Mouse (Mus musculus) lung, postnatal 36 days (tissue): ENCODE data around the gene Als2cr12.
"Not testable (repeated sequence)": the region's sequence is repeated elsewhere in the genome, so short reads cannot be mapped to it uniquely, and the experiment has no call there.

Experiments used
- DNase-seq: peaks from one replicate; pipeline ENCODE4 v3.0.0; 2022; ENCODE audit warnings: mixed read lengths

Als2cr12 gene

DNA sequence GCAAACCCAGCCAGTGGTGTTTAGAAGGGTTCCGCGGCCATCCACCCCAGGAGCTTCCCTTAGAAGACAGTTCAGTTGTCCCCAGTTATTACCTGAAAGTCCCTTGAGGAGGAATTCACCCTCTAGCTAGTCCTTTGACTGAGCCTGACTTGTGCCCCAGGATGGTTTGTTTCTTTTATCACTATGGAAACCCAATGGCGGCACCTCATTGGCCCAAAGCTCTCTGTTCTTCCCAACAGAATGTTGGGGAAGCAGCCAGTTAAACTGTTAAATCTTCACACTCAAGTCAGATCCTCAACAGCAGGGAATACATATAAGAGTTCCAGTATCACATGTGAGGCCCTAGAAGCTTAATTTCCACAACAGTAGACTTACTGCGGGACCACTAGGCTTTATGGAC is at the start of gene Als2cr12:
Gene Als2cr12, minus strand, starts transcription at position 180 of the 400 bp plus-strand sequence.
- DNase-seq: not testable (repeated sequence)

GRCm38 (mm10) chr1:58744645-58745044 is 48.9 kb upstream of the Als2cr12 start:
- DNase-seq: peak; percentile 46

DNA sequence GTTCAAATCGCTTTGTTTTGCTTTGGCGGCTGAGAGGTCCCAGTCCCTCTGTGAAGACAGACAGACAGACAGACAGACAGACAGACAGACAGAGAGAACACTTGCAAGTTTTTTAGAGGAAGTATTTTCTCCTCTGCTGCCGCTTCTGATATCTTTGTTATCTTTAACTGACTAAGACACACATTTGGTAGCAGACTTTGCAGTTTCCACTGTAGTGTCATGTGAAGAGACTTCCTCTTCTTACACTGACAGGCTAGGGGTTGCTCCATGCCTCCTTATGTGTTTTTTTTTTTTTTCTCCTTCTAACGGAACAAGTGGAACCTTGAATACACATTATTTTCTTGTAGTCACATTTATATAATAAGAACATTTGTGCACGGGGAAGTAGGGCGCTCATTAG is 47.5 kb upstream of the Als2cr12 start:
- no peak for DNase-seq

DNA sequence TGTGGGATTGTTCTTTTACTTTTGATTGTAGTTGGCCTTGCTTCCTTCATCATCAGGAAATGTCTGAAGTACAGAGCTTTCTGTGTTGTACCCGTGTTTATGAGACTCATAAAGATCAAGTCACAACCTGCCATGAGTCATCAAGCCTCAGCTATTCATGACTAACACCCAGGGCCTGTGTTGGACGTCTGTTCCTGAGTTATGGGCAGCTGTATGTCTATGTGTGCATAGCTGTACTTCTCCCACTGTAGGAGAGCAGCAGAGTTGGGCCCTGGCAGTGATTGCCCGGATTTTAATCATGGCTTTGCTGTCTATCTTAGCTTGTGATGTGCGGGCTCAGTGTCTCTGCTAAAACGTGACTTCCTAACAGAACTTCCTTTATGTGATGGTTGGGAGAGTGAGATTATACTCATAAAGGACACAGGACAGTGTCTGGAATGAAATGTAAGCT is 46.8 kb upstream of the Als2cr12 start:
- DNase-seq: no peak

DNA sequence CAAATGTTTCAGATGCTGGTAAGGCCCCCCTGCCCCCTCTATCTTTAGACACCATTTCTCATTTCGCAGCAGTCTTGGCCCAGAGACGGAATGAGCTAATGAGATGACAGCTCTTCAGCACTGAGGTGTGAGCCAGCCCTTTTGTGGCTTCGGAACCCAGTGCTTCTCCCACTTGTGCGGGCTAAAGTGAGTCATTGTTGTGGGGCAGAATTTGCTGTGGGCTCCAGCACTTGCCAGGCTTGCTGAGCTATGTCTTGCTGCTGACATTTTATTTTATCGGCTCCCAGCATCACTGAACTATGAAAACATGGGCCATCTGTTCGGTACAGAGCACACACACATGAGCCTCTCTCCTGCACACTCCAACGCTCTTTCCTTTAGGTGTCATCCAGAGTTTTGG is 43.7 kb upstream of the Als2cr12 start:
- DNase-seq: no peak

- DNase-seq: no peak
Observed at GRCm38 (mm10) chr1:58736968-58737367, 41.2 kb upstream of the Als2cr12 start.

GRCm38 (mm10) chr1:58735962-58736361 is 40.2 kb upstream of the Als2cr12 start:
- no peak for DNase-seq

DNA sequence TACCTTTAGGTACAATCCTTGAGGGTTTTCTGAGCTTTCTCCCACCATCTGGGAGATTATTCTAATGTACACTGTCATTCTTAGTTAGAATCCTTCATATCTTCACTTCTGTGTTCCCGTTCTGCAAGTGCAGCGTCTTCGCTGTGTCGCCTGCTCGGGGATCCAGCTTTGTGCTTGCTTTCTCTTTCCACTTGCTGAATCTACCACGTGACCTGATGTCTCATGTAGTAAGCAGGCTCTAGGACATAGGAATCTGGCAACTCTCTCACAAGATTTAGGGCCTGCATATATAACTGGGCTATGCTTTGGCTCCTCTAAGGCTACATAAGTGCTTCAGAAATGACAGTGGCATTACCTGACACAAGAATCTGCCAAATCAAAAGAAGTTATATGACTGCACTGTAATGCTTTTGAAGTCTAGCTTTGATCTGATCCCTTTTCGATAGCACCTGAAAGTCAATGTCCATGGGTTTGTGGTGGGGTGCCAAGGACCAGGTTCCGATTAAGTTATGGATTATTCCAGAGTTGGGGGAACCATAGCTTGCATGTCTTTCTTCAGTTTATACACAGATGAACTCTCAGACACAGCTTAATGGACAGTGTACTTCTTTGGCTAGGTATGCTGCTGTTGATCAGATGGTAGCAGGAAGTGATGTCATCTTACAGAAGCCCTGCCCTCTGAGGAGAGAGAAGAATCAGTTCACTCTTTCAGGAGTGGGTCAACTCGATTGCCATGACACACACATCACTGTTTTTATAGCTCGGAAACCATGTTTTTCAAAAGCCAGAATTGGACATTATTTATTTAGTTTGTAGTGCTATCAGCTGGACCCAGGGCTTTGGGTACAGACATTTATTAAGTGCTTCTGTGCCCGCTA is 38.5 kb upstream of the Als2cr12 start:
- DNase-seq: no peak

DNA sequence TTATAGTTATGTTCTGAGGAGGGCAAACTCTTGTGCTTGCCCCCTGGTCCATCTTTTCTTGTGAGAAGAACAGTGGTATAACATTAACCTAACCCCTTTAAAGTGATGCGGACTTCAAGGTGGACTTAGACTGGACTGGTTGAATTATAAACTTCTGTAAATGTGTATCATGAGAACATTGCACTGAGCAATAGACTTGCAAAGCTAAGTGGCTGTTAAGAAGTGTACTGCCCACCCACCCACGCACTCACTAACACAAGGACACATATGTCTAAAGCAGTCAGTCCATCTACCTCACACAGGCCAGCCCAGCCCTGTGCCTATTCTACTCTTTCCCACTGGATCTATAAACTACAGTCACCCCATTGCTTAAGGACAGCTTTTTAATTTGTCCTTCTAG is 37.8 kb upstream of the Als2cr12 start:
- no peak for DNase-seq

GRCm38 (mm10) chr1:58728590-58728868 is 32.7 kb upstream of the Als2cr12 start:
- DNase-seq: no peak

DNA sequence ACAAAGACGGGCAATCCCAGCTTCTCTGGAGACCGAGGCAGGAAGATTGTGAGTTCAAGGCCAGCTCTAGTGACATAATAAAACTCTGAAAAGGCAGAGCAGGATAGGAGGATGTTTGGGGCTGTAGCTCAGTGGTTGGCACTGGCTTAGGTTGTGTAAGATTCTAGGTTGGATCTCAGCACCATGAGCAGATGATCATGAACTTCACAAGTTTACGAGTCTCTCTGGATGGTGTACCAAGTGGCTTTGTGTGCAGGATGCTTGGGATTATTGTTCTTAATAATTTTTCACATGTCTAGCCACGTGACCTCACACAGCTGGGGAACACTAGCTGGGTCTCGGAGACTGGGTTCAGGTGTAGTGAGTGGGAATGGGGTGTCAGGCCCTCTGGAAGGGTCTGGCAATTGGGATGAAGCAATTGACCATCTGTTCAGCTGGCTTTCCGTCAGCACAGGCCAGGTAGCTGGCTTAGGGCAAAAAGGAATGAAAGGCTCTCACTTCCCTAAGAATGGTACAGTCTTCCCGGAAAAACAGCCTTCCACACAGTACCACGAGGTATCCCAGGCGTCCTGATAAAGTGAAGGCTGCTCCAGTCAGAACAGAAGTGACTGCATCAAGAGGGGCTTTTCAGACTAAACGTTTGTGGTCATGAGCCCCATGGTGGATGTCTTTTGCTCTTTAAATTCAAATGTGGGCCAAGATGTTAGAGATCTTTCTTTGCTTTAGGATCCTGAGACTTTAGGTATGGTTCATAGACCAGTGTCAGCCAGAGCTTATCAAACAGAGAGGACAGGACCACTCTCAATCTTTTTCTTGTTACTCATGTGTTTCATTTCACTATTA is 32.2 kb upstream of the Als2cr12 start:
- no peak for DNase-seq

DNA sequence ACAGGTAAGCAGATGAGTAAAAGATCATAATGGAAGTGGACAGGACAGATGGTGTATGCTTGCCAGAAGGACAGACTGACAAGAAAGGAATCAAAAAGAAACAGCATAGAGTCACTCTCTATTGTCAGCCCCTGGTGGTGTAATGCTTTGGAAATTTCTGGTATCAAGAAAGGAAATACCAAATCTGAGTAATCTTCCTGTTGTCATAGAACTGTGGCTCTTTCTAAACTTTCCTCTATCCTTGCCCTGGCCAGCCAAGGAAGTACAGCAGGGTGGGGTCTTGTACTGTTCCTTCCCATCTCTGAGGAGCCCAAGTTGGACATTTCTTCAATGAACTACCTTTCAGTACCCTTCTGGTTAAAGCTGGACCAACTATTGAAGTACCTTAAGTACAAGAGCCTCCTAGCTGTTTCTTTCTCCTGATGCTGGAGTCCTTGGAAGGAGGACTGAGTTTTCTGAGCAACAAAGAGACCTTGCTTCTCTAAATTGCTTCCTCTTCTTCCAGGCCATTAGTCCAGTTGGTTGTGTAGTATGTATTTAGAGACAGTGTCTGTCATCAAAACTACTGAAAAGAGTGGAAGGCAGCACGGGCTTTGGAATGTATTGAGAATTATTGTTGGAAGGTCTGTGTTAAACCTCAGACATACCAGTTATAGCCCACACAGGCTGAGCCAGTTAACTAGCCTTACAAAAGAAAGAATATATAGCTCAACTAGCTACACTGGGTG is 31.4 kb upstream of the Als2cr12 start:
- DNase-seq: peak; percentile 79

GRCm38 (mm10) chr1:58725767-58726166 is 30.0 kb upstream of the Als2cr12 start:
- DNase-seq: peak; percentile 73

- DNase-seq: no peak
Observed at GRCm38 (mm10) chr1:58725095-58725494, 29.3 kb upstream of the Als2cr12 start.

GRCm38 (mm10) chr1:58724533-58724932 is 28.7 kb upstream of the Als2cr12 start:
- DNase-seq: no peak

DNA sequence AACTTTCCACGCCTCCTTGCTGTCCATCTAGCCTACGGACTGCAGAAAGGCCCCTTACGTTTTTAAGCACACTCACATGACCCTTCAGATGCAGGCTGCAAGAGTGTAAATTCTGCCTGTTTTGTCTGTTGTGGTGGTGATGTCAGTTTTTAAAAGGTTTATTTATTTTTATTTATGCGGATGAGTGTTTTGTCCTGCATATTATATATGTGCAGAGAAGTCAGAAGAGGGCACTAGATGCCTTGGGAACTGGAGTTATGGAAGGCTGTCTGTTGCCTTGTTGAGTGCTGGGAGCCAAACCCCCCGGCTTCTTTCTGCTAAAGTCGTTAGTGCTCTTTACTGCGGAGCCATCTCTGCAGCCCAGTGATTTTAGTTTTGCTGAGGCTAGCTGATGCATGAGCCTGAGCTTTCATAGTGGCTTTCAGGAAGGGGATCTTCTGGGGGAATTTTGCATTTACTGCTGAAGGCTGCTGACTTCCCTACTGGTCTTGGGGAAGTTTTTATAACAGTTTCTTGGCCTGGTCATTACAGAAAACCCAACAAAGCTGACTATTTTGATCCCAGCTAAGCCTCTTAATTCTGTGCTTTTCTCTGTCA is 28.1 kb upstream of the Als2cr12 start:
- no peak for DNase-seq

- DNase-seq: no peak
Observed at GRCm38 (mm10) chr1:58723062-58723808, 27.4 kb upstream of the Als2cr12 start.

DNA sequence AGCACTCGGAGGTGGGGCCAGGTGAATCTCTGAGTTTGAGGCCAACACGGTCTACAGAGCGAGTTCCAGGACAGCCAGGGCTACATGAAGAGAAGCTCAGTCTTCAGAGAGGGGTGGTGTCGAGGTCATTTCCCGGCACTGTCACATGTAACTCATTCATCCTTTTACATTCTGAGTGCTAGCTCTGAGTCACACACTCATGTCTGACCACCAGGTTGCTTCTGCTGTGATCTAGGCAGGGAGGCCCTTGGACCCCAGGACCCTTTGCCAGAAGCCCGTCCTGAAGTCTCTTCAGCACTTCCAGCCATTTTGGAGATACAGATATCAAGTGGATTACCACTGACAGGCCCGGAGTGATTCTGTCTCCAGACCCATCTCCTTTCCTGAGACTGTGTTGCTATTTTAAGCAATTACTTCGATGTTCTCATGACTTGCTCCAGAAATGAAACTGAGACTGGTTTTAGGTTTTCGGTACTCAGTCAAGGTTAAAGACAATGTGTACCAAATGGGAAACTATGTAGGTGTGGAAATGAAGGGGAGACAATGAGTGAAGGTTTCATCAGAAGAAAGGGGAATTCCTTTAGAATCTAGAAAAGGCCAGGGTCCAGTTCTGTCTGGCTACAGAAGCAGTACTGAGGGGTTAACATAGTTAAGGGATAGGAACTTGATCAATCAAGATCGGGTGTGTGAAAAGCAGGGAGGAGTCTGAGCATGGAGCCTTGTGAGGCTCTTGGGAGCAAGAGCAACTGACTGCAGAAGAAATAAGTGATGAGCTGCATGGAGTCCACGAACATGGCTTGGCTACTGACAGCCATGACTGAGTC is 26.5 kb upstream of the Als2cr12 start:
- DNase-seq: no peak

- DNase-seq: no peak
Observed at GRCm38 (mm10) chr1:58720988-58721387, 25.2 kb upstream of the Als2cr12 start.

GRCm38 (mm10) chr1:58720090-58720489 is 24.3 kb upstream of the Als2cr12 start:
- peak; percentile 82 for DNase-seq

GRCm38 (mm10) chr1:58719356-58719945 is 23.7 kb upstream of the Als2cr12 start:
- no peak for DNase-seq
